Mouse (Mus musculus): Measurements from ENCODE around the gene Ednra. TPM values are rescaled to one million over a fixed set of nuclear protein-coding genes. Genes with fewer than 3 reads are reported as not detected.

Gene Ednra
- 10 to 100 TPM; 41.3 to 41.7 TPM for total RNA-seq (2021)
- polyA plus RNA-seq (2012; rRNA removed) = 25.6 and 47.0 TPM in 2 replicates
- long read RNA-seq, transcript Ednra-201 (8 exons, 3,625 nt) = major isoform, 19 of 29 reads
- long read RNA-seq, partial matches to known transcripts = 2 of 29 reads
- long read RNA-seq, other reads (novel, unspliced or antisense) = 8 of 29 reads

- intact Hi-C loops (cut with DNase I) = loop anchor here (5.0 kb wide), 2 partner anchors 92 to 278 kb away; no protein-coding TSS in a partner anchor
- Histone ChIP-seq H3K36me3 (ENCODE audit: control insufficient read depth, insufficient read depth, low read length) (peaks cover 6% of the 10 kb centered on the region), H3K4me3 (peak within 1 kb of the TSS; percentile 47), H3K9ac (ENCODE audit: low read depth, low read length) (peak within 1 kb of the TSS; percentile 81), H3K4me1 (ENCODE audit: control insufficient read depth, insufficient read depth, low read length) (peaks cover 6% of the 10 kb centered on the region), H3K79me2 (replicated peaks; ENCODE audit: control insufficient read depth, insufficient read depth, low read length) (no peaks in the 10 kb centered on the region), H3K27me3 (ENCODE audit: control insufficient read depth, insufficient read depth, low read length) (no peaks in the 10 kb centered on the region), H3K27ac (peak within 1 kb of the TSS; percentile 91)
- 1% methylated on average over 27 of the region's 27 CpGs for WGBS
- peak; percentile 71 to 74 for DNase-seq
- TF ChIP-seq CTCF (IDR thresholded peaks at IDR 0.05) (peak; percentile 57), EP300 (IDR thresholded peaks at IDR 0.05; ENCODE audit: insufficient read depth, low read depth, low read length) (no peak), POLR2A (IDR thresholded peaks at IDR 0.05; ENCODE audit: insufficient read depth, low read depth, low read length) (peak; percentile 70)
These were observed at the start of gene Ednra for GRCm38 (mm10) chr8:77724046-77724930. Gene Ednra (minus strand): TSS chr8:77724464.

- no peak overlapping the region for H3K9ac ChIP-seq (ENCODE audit: low read depth, low read length)
- H3K27ac ChIP-seq = no peak overlapping the region
- intact Hi-C loops (cut with DNase I) = no loop called here
- no peak for TF ChIP-seq EP300 (IDR thresholded peaks at IDR 0.05; ENCODE audit: insufficient read depth, low read depth, low read length)
- no peak for TF ChIP-seq POLR2A (IDR thresholded peaks at IDR 0.05; ENCODE audit: insufficient read depth, low read depth, low read length)
- TF ChIP-seq CTCF (IDR thresholded peaks at IDR 0.05) = no peak
- no peaks in the 10 kb centered on the region for H3K36me3 ChIP-seq (ENCODE audit: control insufficient read depth, insufficient read depth, low read length)
- 89% methylated on average over 4 of the region's 4 CpGs for WGBS
- DNase-seq = no peak
- no peaks in the 10 kb centered on the region for H3K27me3 ChIP-seq (ENCODE audit: control insufficient read depth, insufficient read depth, low read length)
- no peaks in the 10 kb centered on the region for H3K4me1 ChIP-seq (ENCODE audit: control insufficient read depth, insufficient read depth, low read length)
- no peak overlapping the region for H3K4me3 ChIP-seq
- H3K79me2 ChIP-seq (replicated peaks; ENCODE audit: control insufficient read depth, insufficient read depth, low read length) = no peaks in the 10 kb centered on the region
These were observed 49.6 kb upstream of the Ednra start for GRCm38 (mm10) chr8:77773831-77774230.

- Histone ChIP-seq H3K27ac (no peak overlapping the region), H3K4me3 (no peak overlapping the region), H3K9ac (ENCODE audit: low read depth, low read length) (no peak overlapping the region), H3K27me3 (ENCODE audit: control insufficient read depth, insufficient read depth, low read length) (no peaks in the 10 kb centered on the region), H3K79me2 (replicated peaks; ENCODE audit: control insufficient read depth, insufficient read depth, low read length) (no peaks in the 10 kb centered on the region), H3K36me3 (ENCODE audit: control insufficient read depth, insufficient read depth, low read length) (no peaks in the 10 kb centered on the region), H3K4me1 (ENCODE audit: control insufficient read depth, insufficient read depth, low read length) (no peaks in the 10 kb centered on the region)
- intact Hi-C loops (cut with DNase I) = no loop called here
- DNase-seq = no peak
- TF ChIP-seq CTCF (IDR thresholded peaks at IDR 0.05) = peak; percentile 58
- no peak for TF ChIP-seq EP300 (IDR thresholded peaks at IDR 0.05; ENCODE audit: insufficient read depth, low read depth, low read length)
- WGBS = 79% methylated on average over 5 of the region's 5 CpGs
These were observed 49.0 kb upstream of the Ednra start for GRCm38 (mm10) chr8:77773256-77773655.

GRCm38 (mm10) chr8:77772210-77772886, 48.1 kb upstream of the Ednra start:
- TF ChIP-seq POLR2A (IDR thresholded peaks at IDR 0.05; ENCODE audit: insufficient read depth, low read depth, low read length) (no peak), EP300 (IDR thresholded peaks at IDR 0.05; ENCODE audit: insufficient read depth, low read depth, low read length) (no peak), CTCF (IDR thresholded peaks at IDR 0.05) (no peak)
- 30% methylated on average over 5 of the region's 5 CpGs for WGBS

GRCm38 (mm10) chr8:77770966-77771365, 46.7 kb upstream of the Ednra start:
- intact Hi-C loops (cut with DNase I) = no loop called here
- DNase-seq = no peak
- Histone ChIP-seq H3K79me2 (replicated peaks; ENCODE audit: control insufficient read depth, insufficient read depth, low read length) (no peaks in the 10 kb centered on the region), H3K36me3 (ENCODE audit: control insufficient read depth, insufficient read depth, low read length) (no peaks in the 10 kb centered on the region), H3K27me3 (ENCODE audit: control insufficient read depth, insufficient read depth, low read length) (no peaks in the 10 kb centered on the region), H3K4me1 (ENCODE audit: control insufficient read depth, insufficient read depth, low read length) (no peaks in the 10 kb centered on the region), H3K4me3 (no peak overlapping the region), H3K9ac (ENCODE audit: low read depth, low read length) (no peak overlapping the region), H3K27ac (no peak overlapping the region)
- TF ChIP-seq CTCF (IDR thresholded peaks at IDR 0.05) = no peak
- WGBS = 68% methylated on average over 3 of the region's 3 CpGs

More at GRCm38 (mm10) chr8:77772210-77772886, 48.1 kb upstream of the Ednra start:
- Histone ChIP-seq H3K4me3 (no peak overlapping the region), H3K36me3 (ENCODE audit: control insufficient read depth, insufficient read depth, low read length) (no peaks in the 10 kb centered on the region), H3K79me2 (replicated peaks; ENCODE audit: control insufficient read depth, insufficient read depth, low read length) (no peaks in the 10 kb centered on the region), H3K27me3 (ENCODE audit: control insufficient read depth, insufficient read depth, low read length) (no peaks in the 10 kb centered on the region), H3K4me1 (ENCODE audit: control insufficient read depth, insufficient read depth, low read length) (no peaks in the 10 kb centered on the region), H3K9ac (ENCODE audit: low read depth, low read length) (no peak overlapping the region), H3K27ac (no peak overlapping the region)
- DNase-seq = peak in 1 of 2 experiments; percentile 20
- intact Hi-C loops (cut with DNase I) = no loop called here

All from heart, adult 2 months (tissue).